Mouse (Mus musculus) CH12.LX (cell line): ENCODE data around the gene Trpm3. TPM values are rescaled to one million over a fixed set of nuclear protein-coding genes. Genes with fewer than 3 reads are reported as not detected.

Experiments
- DNase-seq: peaks from one replicate; pipeline ENCODE4 v3.0.0-alpha.2; 2013; ENCODE audit errors: extremely low read depth
- H3K27ac ChIP-seq: 2 replicates; pipeline ENCODE4 v1.5.1; 2012; ENCODE audit warnings: low read depth, mild to moderate bottlenecking, control low read depth, moderate library complexity; ENCODE audit not compliant: insufficient read depth
- H3K27me3 ChIP-seq: replicated peaks from 2 replicates; pipeline ENCODE3; 2012; ENCODE audit warnings: inconsistent platforms
- H3K36me3 ChIP-seq, 2 experiments: replicated peaks in 1 of 2; 2 replicates each; pipeline versions ENCODE3 to v1.6.1; 2012; ENCODE audit warnings: inconsistent platforms in 1 of 2, low read length in 1 of 2, mild to moderate bottlenecking in 1 of 2, mixed read lengths in 1 of 2, moderate library complexity in 1 of 2; ENCODE audit not compliant: control insufficient read depth in 1 of 2, insufficient read depth in 1 of 2
- H3K4me1 ChIP-seq, 2 experiments: 2 replicates each; pipeline ENCODE4 v1.6.1; 2012; ENCODE audit warnings: inconsistent platforms in 1 of 2, moderate library complexity in 1 of 2; ENCODE audit not compliant: insufficient read depth in 2 of 2, control insufficient read depth in 1 of 2
- H3K4me2 ChIP-seq: 2 replicates; pipeline ENCODE4 v1.6.1; 2012; ENCODE audit warnings: low read depth, mild to moderate bottlenecking, control low read depth; ENCODE audit not compliant: poor library complexity, insufficient read depth, severe bottlenecking
- H3K4me3 ChIP-seq, 3 experiments: fragments of 150-350 bp in 1 of 3; sonication (generic) in 1 of 3; replicated peaks in 1 of 3; 2 replicates each; pipeline versions ENCODE3 to v1.5.1; 2011 to 2012; ENCODE audit warnings: low read depth in 2 of 3, low read length in 2 of 3, mild to moderate bottlenecking in 2 of 3, moderate library complexity in 2 of 3, control low read depth in 1 of 3, improper control_type of control experiment in 1 of 3, inconsistent platforms in 1 of 3, mixed read lengths in 1 of 3; ENCODE audit not compliant: poor library complexity in 1 of 3
- H3K79me2 ChIP-seq: replicated peaks from 2 replicates; pipeline ENCODE4 v1.6.1; 2012; ENCODE audit warnings: mild to moderate bottlenecking, moderate library complexity; ENCODE audit not compliant: control insufficient read depth, poor library complexity, insufficient read depth, severe bottlenecking; ENCODE audit errors: extremely low read depth
- H3K9ac ChIP-seq: 2 replicates; pipeline ENCODE4 v1.6.1; 2012; ENCODE audit warnings: low read depth, mild to moderate bottlenecking, control low read depth, moderate library complexity; ENCODE audit not compliant: insufficient read depth
- H3K9me3 ChIP-seq: replicated peaks from 2 replicates; pipeline ENCODE3; 2012; ENCODE audit warnings: low read length, inconsistent platforms, mixed read lengths
- BHLHE40 ChIP-seq: IDR thresholded peaks from 2 replicates; pipeline ENCODE4 v1.6.1; 2011; ENCODE audit warnings: mild to moderate bottlenecking, low read depth, low read length, improper control_type of control experiment
- CHD1 ChIP-seq: IDR thresholded peaks from 2 replicates; pipeline ENCODE4 v1.6.1; 2012; ENCODE audit warnings: low read depth, low read length, improper control_type of control experiment, inconsistent platforms
- CTCF ChIP-seq, 2 experiments: IDR thresholded peaks in 1 of 2; conservative IDR thresholded peaks in 1 of 2; 2 replicates each; pipeline ENCODE4 v1.5.1; 2011 to 2012; ENCODE audit warnings: low read depth in 2 of 2, low read length in 2 of 2, improper control_type of control experiment in 1 of 2, inconsistent platforms in 1 of 2, mild to moderate bottlenecking in 1 of 2, moderate library complexity in 1 of 2
- EP300 ChIP-seq: IDR thresholded peaks from 2 replicates; pipeline ENCODE4 v1.6.1; 2011; ENCODE audit warnings: low read length, improper control_type of control experiment
- ETS1 ChIP-seq: conservative IDR thresholded peaks from 2 replicates; pipeline ENCODE4 v1.6.1; 2012; ENCODE audit warnings: low read depth, mild to moderate bottlenecking, inconsistent platforms, low read length, improper control_type of control experiment, moderate library complexity
- GABPA ChIP-seq: IDR thresholded peaks from 2 replicates; pipeline ENCODE4 v1.6.1; 2012; ENCODE audit warnings: low read depth, low read length, improper control_type of control experiment, inconsistent platforms; ENCODE audit not compliant: insufficient replicate concordance
- JUN ChIP-seq: IDR thresholded peaks from 2 replicates; pipeline ENCODE4 v1.6.1; 2011; ENCODE audit warnings: low read depth, mild to moderate bottlenecking, low read length, improper control_type of control experiment, moderate library complexity; ENCODE audit not compliant: insufficient read depth
- JUND ChIP-seq: conservative IDR thresholded peaks from 2 replicates; pipeline ENCODE4 v1.6.1; 2011; ENCODE audit warnings: low read depth, low read length, improper control_type of control experiment
- KAT2A ChIP-seq: IDR thresholded peaks from 2 replicates; pipeline ENCODE4 v1.6.1; 2012; ENCODE audit warnings: low read length, improper control_type of control experiment, inconsistent platforms; ENCODE audit not compliant: insufficient replicate concordance
- MAX ChIP-seq: IDR thresholded peaks from 2 replicates; pipeline ENCODE4 v1.6.1; 2011; ENCODE audit warnings: low read length, improper control_type of control experiment
- MEF2A ChIP-seq: IDR thresholded peaks from 2 replicates; pipeline ENCODE4 v1.6.1; 2014; ENCODE audit warnings: low read depth, mild to moderate bottlenecking, inconsistent platforms, low read length, improper control_type of control experiment, borderline replicate concordance
- MXI1 ChIP-seq: IDR thresholded peaks from 2 replicates; pipeline ENCODE4 v1.6.1; 2011; ENCODE audit warnings: mild to moderate bottlenecking, low read depth, low read length, improper control_type of control experiment
- MYC ChIP-seq: IDR thresholded peaks from 2 replicates; pipeline ENCODE4 v1.6.1; 2011; ENCODE audit warnings: low read depth, mild to moderate bottlenecking, improper control_type of control experiment, low read length
- NRF1 ChIP-seq: IDR thresholded peaks from 2 replicates; pipeline ENCODE4 v1.6.1; 2014; ENCODE audit warnings: low read depth, mild to moderate bottlenecking, inconsistent platforms, low read length, improper control_type of control experiment, moderate library complexity
- PAX5 ChIP-seq: IDR thresholded peaks from 2 replicates; pipeline ENCODE4 v1.6.1; 2012; ENCODE audit warnings: low read length, inconsistent platforms, mixed read lengths
- POLR2AphosphoS2 ChIP-seq: IDR thresholded peaks from 2 replicates; pipeline ENCODE4 v1.6.1; 2011; ENCODE audit warnings: low read depth, low read length, improper control_type of control experiment
- RCOR1 ChIP-seq: conservative IDR thresholded peaks from 2 replicates; pipeline ENCODE4 v1.6.1; 2012; ENCODE audit warnings: low read depth, mild to moderate bottlenecking, inconsistent platforms, low read length, improper control_type of control experiment
- TBP ChIP-seq: conservative IDR thresholded peaks from 2 replicates; pipeline ENCODE4 v1.6.1; 2011; ENCODE audit warnings: low read depth, low read length, improper control_type of control experiment
- TCF12 ChIP-seq: IDR thresholded peaks from 2 replicates; pipeline ENCODE4 v1.6.1; 2014; ENCODE audit warnings: low read depth, mild to moderate bottlenecking, inconsistent platforms, low read length, improper control_type of control experiment
- UBTF ChIP-seq: IDR thresholded peaks from 2 replicates; pipeline ENCODE4 v1.6.1; 2012; ENCODE audit warnings: low read depth, mild to moderate bottlenecking, inconsistent platforms, low read length, improper control_type of control experiment, moderate library complexity
- USF2 ChIP-seq: conservative IDR thresholded peaks from 2 replicates; pipeline ENCODE4 v1.6.1; 2011; ENCODE audit warnings: low read depth, low read length, improper control_type of control experiment
- ZC3H11A ChIP-seq: IDR thresholded peaks from 2 replicates; pipeline ENCODE4 v1.6.1; 2012; ENCODE audit warnings: low read depth, mild to moderate bottlenecking, inconsistent platforms, low read length, improper control_type of control experiment
- ZMIZ1 ChIP-seq: IDR thresholded peaks from 2 replicates; pipeline ENCODE4 v1.6.1; 2012; ENCODE audit warnings: low read depth, mild to moderate bottlenecking, inconsistent platforms, low read length, improper control_type of control experiment
- ZNF384 ChIP-seq: IDR thresholded peaks from 2 replicates; pipeline ENCODE4 v1.6.1; 2012; ENCODE audit warnings: low read depth, low read length, improper control_type of control experiment, inconsistent platforms
- dilution Hi-C: fragments of 300-500 bp; cut with MboI; formaldehyde crosslinking; loops from 2 replicates; pipeline ENCODE4 v1.14.3; 2020; ENCODE audit warnings: low sequenced_read_pairs; ENCODE audit not compliant: extremely low pct_unique_long_range_greater_than_20kb, extremely low pct_ligation_motif_present
- in situ Hi-C: fragments of 300-500 bp; cut with MboI; formaldehyde crosslinking; loops from 3 replicates; pipeline ENCODE4 v1.14.3; 2019; ENCODE audit warnings: low sequenced_read_pairs, low pct_ligation_motif_present, low pct_unique_long_range_greater_than_20kb, mixed read lengths
- polyA plus RNA-seq: library from polyadenylated mRNA; unstranded; fragments of >175 nt; gene quantifications from 2 replicates; pipeline ENCODE4 v1.2.1, GENCODE M21; 2012; ENCODE audit warnings: low read depth; ENCODE audit not compliant: insufficient read length
- total RNA-seq, 2 experiments: library from RNA; depleted of rRNA; stranded (reverse); fragments of 300-350 nt in 1 of 2; fragments of >200 nt in 1 of 2; gene quantifications; 2 replicates each; pipeline ENCODE4 v1.2.3; 2012 to 2014

Trpm3 gene
- total and polyA plus RNA-seq, 3 experiments, result 0.01 TPM; not detected in 2

- H3K4me1 ChIP-seq, result no peaks in the 10 kb centered on the region
- no peak overlapping the region for H3K27ac ChIP-seq
- no peaks in the 10 kb centered on the region for H3K27me3 ChIP-seq
- in situ Hi-C loops (no loop called here), dilution Hi-C loops (no loop called here)
- H3K36me3 ChIP-seq, result no peaks in the 10 kb centered on the region
- TF ChIP-seq UBTF (no peak), POLR2AphosphoS2 (no peak), ZC3H11A (no peak), CHD1 (no peak), RCOR1 (no peak)
- TF ChIP-seq, all 38 proteins: peak for 0
- Histone ChIP-seq H3K9ac (no peak overlapping the region), H3K9me3 (no peaks in the 10 kb centered on the region), H3K4me3 (no peak overlapping the region), H3K4me2 (no peak overlapping the region; the same call in 1 of the 2 replicates), H3K79me2 (no peaks in the 10 kb centered on the region)
- no peak for DNase-seq
Measured at GRCm38 (mm10) chr19:22284651-22285050, 145.8 kb downstream of the Trpm3 start.

GRCm38 (mm10) chr19:22292671-22293070, 153.8 kb downstream of the Trpm3 start:
- dilution Hi-C loops, result no loop called here

GRCm38 (mm10) chr19:22300906-22301305, 162.1 kb downstream of the Trpm3 start:
- no peak overlapping the region for H3K27ac ChIP-seq
- H3K4me2 ChIP-seq, result no peak overlapping the region
- dilution Hi-C loops (no loop called here), in situ Hi-C loops (loop anchor here (10.0 to 25.0 kb wide), 2 partner anchors 526 to 739 kb away; partner anchors contain the start of gene Cemip2)
- no peaks in the 10 kb centered on the region for H3K9me3 ChIP-seq
- H3K9ac ChIP-seq, result no peak overlapping the region
- no peaks in the 10 kb centered on the region for H3K27me3 ChIP-seq
- no peaks in the 10 kb centered on the region for H3K36me3 ChIP-seq
- TF ChIP-seq TBP (no peak), BHLHE40 (no peak), CHD1 (no peak), USF2 (no peak), KAT2A (no peak), CTCF (conservative IDR thresholded peaks at IDR 0.05 in 1 of 2, IDR thresholded peaks at IDR 0.05 in 1 of 2; ENCODE audit: low read depth in 2 of 2, low read length in 2 of 2) (no peak), GABPA (no peak), MYC (no peak), JUN (no peak), JUND (no peak), POLR2AphosphoS2 (no peak), MAX (no peak), PAX5 (no peak), ZNF384 (no peak), TCF12 (no peak), MEF2A (no peak), ZMIZ1 (no peak), ETS1 (no peak)
- TF ChIP-seq, all 38 proteins: peak for 0
- Histone ChIP-seq H3K4me3 (no peak overlapping the region), H3K4me1 (peaks cover 0 to 3% of the 10 kb centered on the region in 2 experiments; a peak in 1 of 4 replicates), H3K79me2 (no peaks in the 10 kb centered on the region)
- DNase-seq, result no peak

More at GRCm38 (mm10) chr19:22292671-22293070, 153.8 kb downstream of the Trpm3 start:
- H3K4me1 ChIP-seq, result peaks cover 0 to 3% of the 10 kb centered on the region in 2 experiments; a peak in 1 of 4 replicates
- no peak overlapping the region for H3K27ac ChIP-seq
- H3K36me3 ChIP-seq, result no peaks in the 10 kb centered on the region
- H3K9me3 ChIP-seq, result no peaks in the 10 kb centered on the region
- in situ Hi-C loops, result no loop called here
- H3K27me3 ChIP-seq, result no peaks in the 10 kb centered on the region
- H3K4me2 ChIP-seq, result no peak overlapping the region
- H3K79me2 ChIP-seq, result no peaks in the 10 kb centered on the region
- DNase-seq, result no peak
- no peak overlapping the region for H3K4me3 ChIP-seq
- TF ChIP-seq RCOR1 (no peak), GABPA (no peak), NRF1 (no peak), MXI1 (no peak), CTCF (conservative IDR thresholded peaks at IDR 0.05 in 1 of 2, IDR thresholded peaks at IDR 0.05 in 1 of 2; ENCODE audit: low read depth in 2 of 2, low read length in 2 of 2) (no peak), MAX (no peak), ZMIZ1 (no peak), ETS1 (no peak), USF2 (no peak), PAX5 (no peak), ZC3H11A (no peak), EP300 (no peak), BHLHE40 (no peak)
- TF ChIP-seq, all 38 proteins: peak for 0
- no peak overlapping the region for H3K9ac ChIP-seq
